Mouse (Mus musculus) thymus, adult 2 months (tissue): ENCODE measurements at regions not wholly inside any gene's neighbourhood (a gene's known extent, or its start where the extent isn't known, plus 50 kb on each side); places are given as distances from the start of the nearest gene placed in this dataset.

Experiments
- DNase-seq: peaks from one replicate; pipeline ENCODE4 v3.0.0; 2021
- H3K27ac ChIP-seq: fragments of 200-500 bp; 2 replicates; pipeline ENCODE4 v1.5.1; 2012; ENCODE audit warnings: low read length, control low read depth; ENCODE audit not compliant: control insufficient read depth, insufficient read depth
- H3K27me3 ChIP-seq: fragments of 200-500 bp; 2 replicates; pipeline ENCODE4 v1.6.1; 2012; ENCODE audit warnings: mild to moderate bottlenecking, low read length, moderate library complexity, mixed read lengths; ENCODE audit not compliant: control insufficient read depth, insufficient read depth
- H3K36me3 ChIP-seq: fragments of 200-500 bp; 2 replicates; pipeline ENCODE4 v1.6.1; 2012; ENCODE audit warnings: mild to moderate bottlenecking, low read length, moderate library complexity; ENCODE audit not compliant: control insufficient read depth, insufficient read depth
- H3K4me1 ChIP-seq: fragments of 200-500 bp; replicated peaks from 2 replicates; pipeline ENCODE4 v1.6.1; 2012; ENCODE audit warnings: low read length; ENCODE audit not compliant: control insufficient read depth, insufficient read depth
- H3K4me3 ChIP-seq: fragments of 200-500 bp; 2 replicates; pipeline ENCODE4 v1.5.1; 2012; ENCODE audit warnings: mild to moderate bottlenecking, low read length, control low read depth, moderate library complexity; ENCODE audit not compliant: control insufficient read depth, insufficient read depth
- CTCF ChIP-seq: fragments of 200-500 bp; IDR thresholded peaks from 2 replicates; pipeline ENCODE4 v1.5.1; 2012; ENCODE audit warnings: mild to moderate bottlenecking, control low read depth, low read length, moderate library complexity, borderline replicate concordance; ENCODE audit not compliant: control insufficient read depth, poor library complexity, insufficient read depth; ENCODE audit errors: extremely low read depth
- POLR2A ChIP-seq: fragments of 200-500 bp; IDR thresholded peaks from 2 replicates; pipeline ENCODE4 v1.6.1; 2012; ENCODE audit warnings: mild to moderate bottlenecking, low read length, control low read depth, moderate library complexity; ENCODE audit not compliant: control insufficient read depth, poor library complexity, insufficient read depth; ENCODE audit errors: extremely low read depth
- WGBS: fragments of 180-500 bp; shearing (Covaris S2); methylation state at CpG from one replicate; pipeline ENCODE4 v1.1.7; 2018; 5-methylcytosine and 5-hydroxymethylcytosine counted together

- H3K4me1 ChIP-seq, result no peaks in the 10 kb centered on the region
Measured at GRCm38 (mm10) chr11:48216762-48217161, 228.0 kb upstream of the Sgcd start.

GRCm38 (mm10) chr11:48186604-48187003 is 197.8 kb upstream of the Sgcd start:
- WGBS, result 85% methylated on average over 4 of the region's 4 CpGs
- TF ChIP-seq CTCF, result no peak
- no peak for TF ChIP-seq POLR2A
- H3K4me1 ChIP-seq, result no peaks in the 10 kb centered on the region
- no peaks in the 10 kb centered on the region for H3K36me3 ChIP-seq
- H3K27me3 ChIP-seq, result no peaks in the 10 kb centered on the region
- no peak overlapping the region for H3K4me3 ChIP-seq
- no peak for DNase-seq
- H3K27ac ChIP-seq, result no peak overlapping the region

More at GRCm38 (mm10) chr11:48216762-48217161, 228.0 kb upstream of the Sgcd start:
- H3K36me3 ChIP-seq, result no peaks in the 10 kb centered on the region
- no peaks in the 10 kb centered on the region for H3K27me3 ChIP-seq
- 71% methylated on average over 2 of the region's 2 CpGs for WGBS
- no peak overlapping the region for H3K27ac ChIP-seq
- DNase-seq, result no peak
- TF ChIP-seq POLR2A (no peak), CTCF (no peak)
- no peak overlapping the region for H3K4me3 ChIP-seq

GRCm38 (mm10) chr11:48178943-48179342 is 190.2 kb upstream of the Sgcd start:
- no peak for DNase-seq
- no peaks in the 10 kb centered on the region for H3K27me3 ChIP-seq
- TF ChIP-seq CTCF (no peak), POLR2A (no peak)
- no peaks in the 10 kb centered on the region for H3K36me3 ChIP-seq
- no peak overlapping the region for H3K4me3 ChIP-seq
- H3K4me1 ChIP-seq, result no peaks in the 10 kb centered on the region
- H3K27ac ChIP-seq, result no peak overlapping the region

GRCm38 (mm10) chr11:48178174-48178573 is 189.4 kb upstream of the Sgcd start:
- TF ChIP-seq CTCF, result no peak
- TF ChIP-seq POLR2A, result no peak
- no peaks in the 10 kb centered on the region for H3K36me3 ChIP-seq
- no peaks in the 10 kb centered on the region for H3K4me1 ChIP-seq
- no peaks in the 10 kb centered on the region for H3K27me3 ChIP-seq
- no peak overlapping the region for H3K27ac ChIP-seq
- WGBS, result 45% methylated on average over 3 of the region's 3 CpGs
- DNase-seq, result no peak
- no peak overlapping the region for H3K4me3 ChIP-seq

GRCm38 (mm10) chr11:48176451-48176850 is 187.7 kb upstream of the Sgcd start:
- H3K27ac ChIP-seq, result no peak overlapping the region
- TF ChIP-seq CTCF, result no peak
- no peak for TF ChIP-seq POLR2A
- no peak overlapping the region for H3K4me3 ChIP-seq
- H3K27me3 ChIP-seq, result no peaks in the 10 kb centered on the region
- no peaks in the 10 kb centered on the region for H3K4me1 ChIP-seq
- 67% methylated on average over 4 of the region's 4 CpGs for whole genome bisulfite sequencing
- no peak for DNase-seq
- no peaks in the 10 kb centered on the region for H3K36me3 ChIP-seq

- TF ChIP-seq POLR2A, result no peak
- TF ChIP-seq CTCF, result no peak
- WGBS, result 86% methylated on average over 6 of the region's 6 CpGs
- Histone ChIP-seq H3K36me3 (no peaks in the 10 kb centered on the region), H3K4me1 (no peaks in the 10 kb centered on the region), H3K27me3 (no peaks in the 10 kb centered on the region), H3K27ac (no peak overlapping the region), H3K4me3 (no peak overlapping the region)
- DNase-seq, result no peak
Measured at GRCm38 (mm10) chr11:48152219-48152618, 163.4 kb upstream of the Sgcd start.

- Histone ChIP-seq H3K4me1 (no peaks in the 10 kb centered on the region), H3K27me3 (no peaks in the 10 kb centered on the region), H3K4me3 (no peak overlapping the region), H3K27ac (no peak overlapping the region), H3K36me3 (no peaks in the 10 kb centered on the region)
- DNase-seq, result no peak
- no peak for TF ChIP-seq CTCF
- TF ChIP-seq POLR2A, result no peak
Measured at GRCm38 (mm10) chr11:48133335-48133734, 144.6 kb upstream of the Sgcd start.
